Mouse (Mus musculus): ENCODE results near the gene Reg4.
A peak's percentile ranks its signal among the peaks of the same experiment; 100 is the strongest.

The Reg4 gene

GRCm38 (mm10) chr3:98237240-98237639 is 15.3 kb downstream of the Reg4 start:
- no peak for DNase-seq (ENCODE audit: low read depth, low spot score)

GRCm38 (mm10) chr3:98238150-98238549 is 16.2 kb downstream of the Reg4 start:
- DNase-seq (ENCODE audit: low read depth, low spot score) = no peak

GRCm38 (mm10) chr3:98242051-98242450 is 20.1 kb downstream of the Reg4 start:
- DNase-seq (ENCODE audit: low read depth, low spot score) = no peak

GRCm38 (mm10) chr3:98242458-98243037 is 20.6 kb downstream of the Reg4 start:
- DNase-seq (ENCODE audit: low read depth, low spot score) = no peak

GRCm38 (mm10) chr3:98245892-98246291 is 23.9 kb downstream of the Reg4 start:
- DNase-seq (ENCODE audit: low read depth, low spot score) = no peak

GRCm38 (mm10) chr3:98246985-98247751 is 25.2 kb downstream of the Reg4 start:
- DNase-seq (ENCODE audit: low read depth, low spot score) = no peak

GRCm38 (mm10) chr3:98249378-98249777 is 27.4 kb downstream of the Reg4 start:
- no peak for DNase-seq (ENCODE audit: low read depth, low spot score)

GRCm38 (mm10) chr3:98249833-98250448 is 28.0 kb downstream of the Reg4 start:
- no peak for DNase-seq (ENCODE audit: low read depth, low spot score)

- no peak for DNase-seq (ENCODE audit: low read depth, low spot score)
Observed at GRCm38 (mm10) chr3:98254059-98254458, 32.1 kb downstream of the Reg4 start.

GRCm38 (mm10) chr3:98254656-98255583 is 33.0 kb downstream of the Reg4 start:
- DNase-seq (ENCODE audit: low read depth, low spot score) = no peak

GRCm38 (mm10) chr3:98258723-98259122 is 36.8 kb downstream of the Reg4 start:
- no peak for DNase-seq (ENCODE audit: low read depth, low spot score)

GRCm38 (mm10) chr3:98259271-98259751 is 37.4 kb downstream of the Reg4 start:
- no peak for DNase-seq (ENCODE audit: low read depth, low spot score)

- DNase-seq (ENCODE audit: low read depth, low spot score) = no peak
Observed at GRCm38 (mm10) chr3:98260534-98260933, 38.6 kb downstream of the Reg4 start.

- no peak for DNase-seq (ENCODE audit: low read depth, low spot score)
Observed at GRCm38 (mm10) chr3:98261415-98261814, 39.5 kb downstream of the Reg4 start.

GRCm38 (mm10) chr3:98262133-98262532 is 40.2 kb downstream of the Reg4 start:
- DNase-seq (ENCODE audit: low read depth, low spot score) = no peak

- no peak for DNase-seq (ENCODE audit: low read depth, low spot score)
Observed at GRCm38 (mm10) chr3:98267249-98267651, 45.3 kb downstream of the Reg4 start.

GRCm38 (mm10) chr3:98273623-98274398 is 51.9 kb downstream of the Reg4 start:
- peak; percentile 9 for DNase-seq (ENCODE audit: low read depth, low spot score)

GRCm38 (mm10) chr3:98279682-98280081 is 57.7 kb downstream of the Reg4 start:
- DNase-seq (ENCODE audit: low read depth, low spot score) = no peak

GRCm38 (mm10) chr3:98280204-98280932 is 58.4 kb downstream of the Reg4 start, which contains the start of gene Hmgcs2:
Hmgcs2 (plus strand) TSS chr3:98280435.
- DNase-seq (ENCODE audit: low read depth, low spot score) = no peak

Data from ES-CJ7 (cell line).